Mouse (Mus musculus): Measurements from ENCODE around the gene Cdh6.

Cdh6 gene

DNA sequence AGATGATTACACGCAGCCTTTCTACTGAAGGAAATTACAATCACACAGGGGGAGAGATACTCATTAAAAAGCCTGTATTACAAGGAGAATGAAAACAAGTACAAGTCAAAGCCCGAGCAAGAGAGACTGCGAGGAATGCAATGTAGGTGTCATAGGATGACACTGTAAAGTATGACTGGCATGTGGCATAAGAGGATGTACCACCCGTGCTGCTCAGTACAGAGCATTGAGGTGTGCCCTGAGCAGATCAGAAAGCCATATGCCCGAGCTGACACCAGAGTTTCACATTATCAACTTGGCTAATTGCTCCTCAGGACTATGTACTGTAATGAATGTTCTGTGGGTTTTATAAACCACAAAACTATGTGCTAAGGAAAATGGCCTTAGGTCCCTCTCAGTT, 115.7 kb downstream of the Cdh6 start:
- no peak for DNase-seq (ENCODE audit: low spot score)

DNA sequence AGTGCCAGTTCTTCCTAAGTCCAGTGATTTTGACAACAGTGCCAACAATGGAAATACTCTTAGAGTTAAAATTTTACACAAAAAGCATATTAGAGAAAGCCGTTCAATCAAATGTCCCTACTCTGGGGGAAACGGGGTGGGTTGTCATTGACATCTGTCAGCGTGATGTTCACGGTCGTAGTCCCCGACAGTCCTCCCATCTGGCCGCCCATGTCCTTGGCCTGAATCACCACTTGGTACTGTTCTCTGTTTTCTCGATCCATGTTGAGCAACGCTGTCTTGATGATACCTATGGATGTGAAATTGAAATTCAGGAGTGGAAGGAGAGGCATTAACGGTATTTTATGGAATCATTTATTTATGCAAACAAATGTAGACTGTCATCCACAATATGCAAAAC, 116.2 kb downstream of the Cdh6 start:
- DNase-seq (ENCODE audit: low spot score) = no peak

DNA sequence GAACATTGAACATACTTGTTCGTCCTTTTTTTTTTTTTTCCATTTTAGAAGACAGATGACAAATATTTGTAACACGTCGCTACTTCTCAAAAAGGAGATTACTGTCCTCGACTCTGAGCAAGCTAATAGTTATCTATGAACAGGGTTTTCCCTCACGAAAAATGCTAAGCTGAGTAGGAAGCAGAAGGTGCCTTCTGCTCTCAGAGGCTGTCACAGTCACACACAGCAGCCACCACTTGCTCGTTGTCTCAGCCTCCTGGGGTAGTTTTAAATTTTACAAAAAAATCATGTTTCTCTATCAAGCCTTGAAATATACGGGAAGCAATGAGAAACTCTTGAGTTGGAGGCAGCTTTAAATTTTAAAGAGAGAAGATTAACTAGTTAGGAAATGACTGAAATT, 125.6 kb downstream of the Cdh6 start:
- DNase-seq (ENCODE audit: low spot score) = no peak

DNA sequence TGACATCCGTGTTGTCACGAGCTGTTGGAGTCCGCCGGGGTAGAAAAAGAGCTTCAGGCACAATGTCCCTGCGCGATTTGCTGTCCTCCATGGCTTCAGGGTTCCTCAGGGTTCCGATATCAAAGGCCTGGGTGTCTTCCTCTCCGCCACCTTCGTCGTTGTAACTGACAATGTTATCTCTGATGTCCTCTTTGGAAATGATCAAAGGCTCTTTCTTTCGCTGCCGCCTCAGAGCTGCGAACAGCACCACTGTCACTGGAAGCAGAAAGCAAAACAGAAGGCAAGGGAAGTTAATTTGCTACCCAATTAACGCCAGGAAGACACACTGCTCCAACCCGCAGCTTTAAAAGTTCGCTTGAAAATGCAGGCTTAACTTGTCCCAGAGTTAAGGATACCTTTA, 139.0 kb downstream of the Cdh6 start:
- DNase-seq (ENCODE audit: low spot score) = no peak

DNA sequence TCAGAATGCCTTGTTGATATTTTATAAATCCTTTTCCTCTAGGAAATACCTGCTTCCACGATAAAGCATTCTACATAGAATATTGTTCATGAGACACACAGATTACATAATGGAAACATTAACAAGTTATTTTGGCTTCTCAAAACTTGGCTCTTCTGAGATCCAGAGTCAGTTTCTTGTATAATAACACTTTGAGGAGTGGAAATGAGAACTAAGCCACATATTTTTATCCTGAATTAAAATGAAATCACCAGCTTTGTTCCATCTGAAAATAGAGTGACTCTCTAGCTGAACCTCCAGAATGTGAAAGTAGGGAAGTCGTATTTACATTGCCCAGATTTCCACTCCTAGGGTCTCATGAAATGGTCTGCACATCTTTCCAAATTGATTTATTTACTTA, 142.8 kb downstream of the Cdh6 start:
- DNase-seq (ENCODE audit: low spot score) = no peak

DNA sequence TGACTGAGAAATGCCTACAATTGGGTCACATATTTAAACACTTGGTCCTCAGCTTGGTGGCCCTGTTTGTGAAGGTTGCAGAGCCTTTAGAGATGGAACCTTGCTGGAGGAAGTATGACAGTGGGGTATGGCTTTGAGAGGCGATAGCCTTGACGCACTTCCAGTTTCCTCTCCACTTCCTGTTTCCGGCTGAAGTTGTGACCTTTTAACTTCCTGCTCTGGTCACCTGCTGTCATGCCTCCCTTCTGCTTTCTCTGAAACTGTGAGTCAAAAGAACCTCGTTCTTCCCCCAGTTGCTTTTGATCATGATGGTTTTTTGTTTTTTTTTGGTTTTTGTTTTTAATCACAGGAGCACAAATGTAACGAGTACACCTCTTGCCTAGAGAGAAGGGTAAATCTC, 146.0 kb downstream of the Cdh6 start:
- no peak for DNase-seq (ENCODE audit: low spot score)

DNA sequence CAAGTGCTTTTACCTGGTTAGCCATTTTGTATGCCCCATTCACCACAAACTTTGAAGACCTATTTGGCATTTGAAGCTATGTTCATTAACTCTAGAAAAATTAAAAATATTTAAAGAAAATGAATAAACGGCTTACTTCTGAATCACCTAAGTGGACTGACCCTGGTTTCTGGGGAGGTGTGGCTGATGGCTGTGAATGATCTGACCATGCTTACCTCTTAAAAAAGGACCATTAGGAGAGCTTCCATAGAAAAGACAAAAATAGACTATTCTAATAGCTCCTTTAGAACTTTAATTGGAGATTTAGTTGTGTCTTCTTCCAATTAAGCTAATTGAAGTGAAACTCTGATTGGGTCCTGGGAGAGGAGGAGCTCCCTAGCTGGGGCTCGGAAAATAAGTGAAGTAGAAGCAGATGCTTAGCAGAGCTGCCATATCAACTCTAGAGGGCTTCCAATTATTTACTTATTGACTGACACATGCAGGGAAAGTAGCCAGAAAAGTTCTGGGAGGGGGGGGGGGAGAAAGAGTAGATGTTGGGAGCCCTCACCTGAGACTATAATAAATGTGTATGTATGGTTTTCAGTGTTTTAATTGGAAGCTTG, 156.6 kb downstream of the Cdh6 start:
- DNase-seq (ENCODE audit: low spot score) = no peak

DNA sequence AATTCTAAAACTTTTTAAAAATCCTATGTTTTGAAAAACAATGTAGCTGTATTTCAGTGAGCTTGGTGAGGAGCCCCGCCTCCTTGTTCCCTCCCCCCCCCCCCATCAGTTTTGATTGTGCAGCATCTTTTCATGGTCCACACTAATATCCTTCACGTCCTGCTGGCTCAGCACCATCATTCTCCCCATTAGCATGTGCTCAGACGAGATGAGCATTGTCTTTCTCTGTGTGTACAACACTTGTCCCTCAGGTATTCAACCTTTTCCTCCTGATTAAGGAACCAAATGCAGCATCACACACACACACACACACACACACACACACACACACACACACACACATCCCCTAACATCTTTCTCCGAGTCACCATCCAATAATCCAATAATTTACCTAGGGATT, 164.7 kb downstream of the Cdh6 start:
- no peak for DNase-seq (ENCODE audit: low spot score)

DNA sequence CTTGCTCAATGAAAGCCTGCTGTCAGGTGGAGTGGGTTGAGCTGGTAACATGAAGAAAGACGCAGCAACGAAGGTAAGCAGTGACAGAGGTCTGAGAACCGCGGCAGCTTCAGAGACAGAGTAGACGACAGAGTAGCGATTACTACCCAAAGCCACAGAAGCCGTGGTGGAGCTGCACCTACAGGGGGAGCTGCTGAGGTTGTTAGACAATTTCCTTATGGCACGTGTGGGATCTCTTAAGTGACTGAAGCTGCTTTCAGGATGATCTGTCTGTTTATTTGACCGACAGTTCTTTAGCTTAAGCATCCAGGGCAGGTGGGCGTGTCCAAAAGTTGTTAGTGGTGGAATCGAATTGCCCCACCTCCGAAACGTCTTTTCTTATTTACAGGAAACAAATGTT, 167.5 kb downstream of the Cdh6 start:
- DNase-seq (ENCODE audit: low spot score) = no peak

DNA sequence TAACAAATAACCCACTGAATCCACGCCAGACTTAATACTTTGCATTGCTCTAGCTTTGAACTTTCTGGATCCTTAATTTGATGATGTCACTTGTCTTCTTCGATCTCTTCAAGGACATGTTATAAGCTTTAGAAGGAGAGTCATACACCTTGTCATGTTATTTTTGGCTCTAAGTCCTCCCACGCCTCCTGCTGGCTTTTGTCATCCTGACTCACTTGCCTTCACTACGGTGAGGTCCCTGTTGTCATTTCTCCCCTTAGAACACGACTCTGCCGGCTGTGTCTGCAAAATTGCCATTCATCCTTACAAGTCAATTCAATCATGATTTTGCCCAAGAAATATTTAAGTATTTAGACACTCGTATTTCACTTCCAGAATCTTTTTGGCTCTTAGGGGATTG, 171.9 kb downstream of the Cdh6 start:
- DNase-seq (ENCODE audit: low spot score) = no peak

DNA sequence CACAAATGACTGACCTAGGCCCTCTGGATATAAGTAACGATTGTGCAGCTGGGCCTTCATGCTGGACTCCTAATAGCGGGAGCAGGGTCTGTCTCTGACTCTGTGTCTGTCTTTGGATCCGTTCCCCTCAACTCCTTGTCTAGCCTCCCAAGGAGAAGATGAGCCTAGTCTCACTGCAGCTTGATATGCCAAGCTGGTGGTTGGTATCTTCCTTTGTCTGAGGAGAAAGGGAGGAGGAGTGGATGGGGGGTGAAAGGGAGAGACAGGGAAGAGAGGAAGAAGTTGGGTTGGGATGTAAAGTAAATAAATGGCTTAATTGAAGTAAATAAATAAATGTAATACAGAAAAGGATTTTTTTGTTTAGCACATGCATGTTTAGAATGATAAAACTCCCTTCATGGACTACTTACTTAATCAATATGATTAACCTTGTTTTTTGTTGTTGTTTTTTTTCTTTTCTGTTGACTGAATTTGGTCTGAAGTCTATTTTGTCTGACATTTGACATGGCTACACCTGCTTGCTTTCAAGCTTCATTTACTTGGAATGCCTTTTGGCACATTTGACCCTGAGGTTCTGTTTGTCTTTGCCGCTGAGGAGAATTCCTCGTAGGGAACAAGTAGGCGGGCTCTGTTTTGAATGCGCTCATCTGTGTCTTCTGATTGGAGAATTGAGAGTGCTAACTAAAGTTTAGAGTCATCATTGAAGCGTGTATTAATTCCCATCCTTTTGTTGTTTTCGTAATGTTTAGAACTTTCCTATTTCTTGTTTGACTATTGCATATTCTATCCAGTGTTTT, 178.7 kb downstream of the Cdh6 start:
- DNase-seq (ENCODE audit: low spot score) = no peak

All from spleen, adult 12 weeks (tissue).